Mouse (Mus musculus): Measurements from ENCODE around the gene Hs6st2.

Gene Hs6st2

DNA sequence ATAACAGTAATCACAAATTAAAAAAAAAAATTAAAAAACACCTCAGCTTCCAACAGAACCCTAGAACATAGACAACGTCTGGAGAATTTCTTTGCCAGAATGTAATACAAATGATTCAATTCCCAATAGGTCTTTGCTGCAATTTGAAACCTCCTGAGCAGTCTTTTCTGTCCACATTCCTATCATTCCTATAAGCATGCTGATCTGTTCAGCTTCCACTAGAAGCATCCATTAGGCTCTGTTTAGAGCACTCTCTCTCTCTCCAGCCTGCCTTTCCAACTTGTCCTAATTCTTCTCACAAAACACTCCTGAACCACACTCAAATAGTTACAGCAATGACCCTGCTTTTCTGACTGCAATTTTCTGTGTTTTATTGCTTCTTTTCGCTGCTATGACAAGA is 50.3 kb downstream of the Hs6st2 start:
- no peak for DNase-seq (ENCODE audit: low read depth, low spot score)
- no peaks in the 10 kb centered on the region for H3K36me3 ChIP-seq (ENCODE audit: control insufficient read depth, insufficient read depth, low read length, poor library complexity, severe bottlenecking)

GRCm38 (mm10) chrX:51614384-51615004 is 67.2 kb downstream of the Hs6st2 start:
- Histone ChIP-seq H3K36me3 (ENCODE audit: control insufficient read depth, insufficient read depth, low read length, poor library complexity, severe bottlenecking) (no peaks in the 10 kb centered on the region), H3K27me3 (ENCODE audit: control insufficient read depth, insufficient read depth, low read length, poor library complexity, severe bottlenecking) (no peaks in the 10 kb centered on the region)
- DNase-seq (ENCODE audit: low read depth, low spot score), result no peak

More for the DNA sequence above, 50.3 kb downstream of the Hs6st2 start:
- no peaks in the 10 kb centered on the region for H3K27me3 ChIP-seq (ENCODE audit: control insufficient read depth, insufficient read depth, low read length, poor library complexity, severe bottlenecking)

DNA sequence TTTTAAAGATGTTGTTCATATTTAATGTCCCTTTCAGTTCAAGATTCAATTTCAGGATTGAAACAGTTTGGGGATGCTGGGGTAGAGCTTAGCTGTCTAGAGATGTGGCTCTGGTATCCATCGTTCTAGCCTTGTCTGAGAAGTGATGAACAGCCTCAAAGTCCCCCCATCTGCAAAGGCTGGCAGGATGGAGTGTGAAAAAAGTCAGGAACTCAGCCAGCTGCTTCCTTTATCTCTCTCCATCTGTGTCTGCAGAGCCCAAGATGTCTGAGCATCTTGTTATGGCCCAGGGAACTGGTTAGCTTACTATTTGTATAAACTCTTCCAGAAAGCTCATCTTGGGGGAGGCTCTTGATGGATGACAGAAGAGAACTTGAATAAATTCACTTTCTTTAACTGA is 70.9 kb downstream of the Hs6st2 start:
- Histone ChIP-seq H3K36me3 (ENCODE audit: control insufficient read depth, insufficient read depth, low read length, poor library complexity, severe bottlenecking) (no peaks in the 10 kb centered on the region), H3K27me3 (ENCODE audit: control insufficient read depth, insufficient read depth, low read length, poor library complexity, severe bottlenecking) (no peaks in the 10 kb centered on the region)
- no peak for DNase-seq (ENCODE audit: low read depth, low spot score)

GRCm38 (mm10) chrX:51606231-51606863 is 75.3 kb downstream of the Hs6st2 start:
- H3K27me3 ChIP-seq (ENCODE audit: control insufficient read depth, insufficient read depth, low read length, poor library complexity, severe bottlenecking), result no peaks in the 10 kb centered on the region
- no peaks in the 10 kb centered on the region for H3K36me3 ChIP-seq (ENCODE audit: control insufficient read depth, insufficient read depth, low read length, poor library complexity, severe bottlenecking)
- DNase-seq (ENCODE audit: low read depth, low spot score), result no peak

DNA sequence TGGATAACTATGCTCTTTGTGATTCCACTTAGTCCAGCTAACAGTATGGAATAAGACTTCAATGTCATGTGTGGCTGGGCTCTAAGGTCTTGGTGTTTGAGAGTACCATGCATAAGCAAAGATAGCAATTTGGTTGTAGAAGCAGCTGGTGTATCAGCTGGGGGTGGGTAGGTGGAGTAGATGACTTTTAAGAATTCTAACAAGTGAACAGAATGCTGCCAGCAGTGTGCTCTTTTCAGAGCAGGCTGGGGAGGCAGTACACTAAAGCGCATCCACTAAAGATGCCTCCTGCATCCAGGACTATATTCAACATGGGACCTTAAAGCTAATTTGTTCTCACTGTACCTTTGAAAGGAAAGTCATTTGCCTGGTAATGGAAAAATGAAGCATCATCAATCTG is 88.9 kb downstream of the Hs6st2 start:
- no peak for DNase-seq (ENCODE audit: low read depth, low spot score)
- no peaks in the 10 kb centered on the region for H3K27me3 ChIP-seq (ENCODE audit: control insufficient read depth, insufficient read depth, low read length, poor library complexity, severe bottlenecking)
- H3K36me3 ChIP-seq (ENCODE audit: control insufficient read depth, insufficient read depth, low read length, poor library complexity, severe bottlenecking), result no peaks in the 10 kb centered on the region

DNA sequence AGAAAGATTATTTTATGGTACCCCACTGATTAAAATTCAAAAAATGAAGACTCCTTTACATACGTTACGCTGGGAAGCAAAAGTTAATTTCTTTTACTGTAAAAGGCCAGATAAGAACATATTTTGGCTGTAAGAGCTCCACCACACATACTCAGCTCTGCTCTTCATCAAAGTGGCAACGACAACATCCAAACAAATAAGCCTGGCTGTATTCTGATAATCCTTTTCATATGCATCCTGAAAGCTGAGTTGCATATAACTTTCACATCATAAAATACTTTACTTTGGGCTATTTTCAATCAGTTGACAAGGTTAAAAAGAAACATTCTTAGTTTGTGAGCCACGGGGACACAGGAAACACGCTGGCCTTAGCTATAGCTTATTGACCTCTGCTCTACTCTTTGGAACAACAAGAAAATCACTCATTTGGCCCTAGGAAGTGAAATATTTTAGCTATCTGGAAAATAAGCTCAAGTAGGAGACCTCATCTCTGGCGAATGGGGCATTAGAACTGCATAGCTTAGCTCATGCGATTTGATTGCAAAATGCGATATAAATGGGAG is 91.1 kb downstream of the Hs6st2 start:
- H3K36me3 ChIP-seq (ENCODE audit: control insufficient read depth, insufficient read depth, low read length, poor library complexity, severe bottlenecking), result no peaks in the 10 kb centered on the region
- DNase-seq (ENCODE audit: low read depth, low spot score), result no peak
- no peaks in the 10 kb centered on the region for H3K27me3 ChIP-seq (ENCODE audit: control insufficient read depth, insufficient read depth, low read length, poor library complexity, severe bottlenecking)

- no peaks in the 10 kb centered on the region for H3K36me3 ChIP-seq (ENCODE audit: control insufficient read depth, insufficient read depth, low read length, poor library complexity, severe bottlenecking)
- DNase-seq (ENCODE audit: low read depth, low spot score), result no peak
- no peaks in the 10 kb centered on the region for H3K27me3 ChIP-seq (ENCODE audit: control insufficient read depth, insufficient read depth, low read length, poor library complexity, severe bottlenecking)
Measured at GRCm38 (mm10) chrX:51585444-51585843, 96.2 kb downstream of the Hs6st2 start.

DNA sequence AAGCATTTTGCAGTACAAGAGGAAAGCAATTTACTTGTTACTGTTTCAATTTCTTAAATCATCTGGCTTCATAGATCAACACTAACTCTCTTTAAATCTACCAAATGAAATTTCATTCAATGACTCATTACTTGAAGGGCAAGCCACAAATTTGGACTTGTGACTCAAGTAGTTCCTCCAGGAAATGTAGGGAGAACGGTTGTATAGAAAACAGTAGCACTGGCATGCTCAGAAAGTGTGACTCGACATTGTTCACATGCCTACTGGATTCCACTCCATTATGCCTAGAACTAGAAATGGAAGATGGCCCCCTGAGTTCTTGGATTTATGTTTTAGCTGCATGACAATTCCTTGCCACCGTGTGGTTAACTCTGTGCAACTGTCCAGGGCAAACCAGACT is 100.0 kb downstream of the Hs6st2 start:
- Histone ChIP-seq H3K27me3 (ENCODE audit: control insufficient read depth, insufficient read depth, low read length, poor library complexity, severe bottlenecking) (no peaks in the 10 kb centered on the region), H3K36me3 (ENCODE audit: control insufficient read depth, insufficient read depth, low read length, poor library complexity, severe bottlenecking) (no peaks in the 10 kb centered on the region)
- no peak for DNase-seq (ENCODE audit: low read depth, low spot score)

DNA sequence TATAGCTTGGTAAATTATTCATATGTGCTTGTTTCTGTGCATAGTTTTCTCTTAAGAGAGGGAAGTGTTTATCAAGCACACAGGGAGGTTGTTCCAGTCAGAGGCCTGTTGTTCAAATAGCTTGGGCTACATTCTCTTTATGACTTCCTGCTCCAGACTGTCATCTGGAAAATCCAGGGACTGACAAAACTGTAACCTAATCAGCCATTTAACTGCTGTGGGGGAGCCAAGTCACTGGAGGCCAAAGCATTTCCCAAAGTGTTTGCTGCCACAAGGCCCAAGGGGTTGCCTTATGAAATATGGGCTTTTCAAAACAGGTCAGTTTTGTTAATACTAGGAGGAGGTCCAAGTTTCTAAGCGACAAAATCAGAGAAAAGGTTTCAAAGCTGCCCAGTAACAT is 119.8 kb downstream of the Hs6st2 start:
- Histone ChIP-seq H3K27me3 (ENCODE audit: control insufficient read depth, insufficient read depth, low read length, poor library complexity, severe bottlenecking) (no peaks in the 10 kb centered on the region), H3K36me3 (ENCODE audit: control insufficient read depth, insufficient read depth, low read length, poor library complexity, severe bottlenecking) (no peaks in the 10 kb centered on the region)
- no peak for DNase-seq (ENCODE audit: low read depth, low spot score)

DNA sequence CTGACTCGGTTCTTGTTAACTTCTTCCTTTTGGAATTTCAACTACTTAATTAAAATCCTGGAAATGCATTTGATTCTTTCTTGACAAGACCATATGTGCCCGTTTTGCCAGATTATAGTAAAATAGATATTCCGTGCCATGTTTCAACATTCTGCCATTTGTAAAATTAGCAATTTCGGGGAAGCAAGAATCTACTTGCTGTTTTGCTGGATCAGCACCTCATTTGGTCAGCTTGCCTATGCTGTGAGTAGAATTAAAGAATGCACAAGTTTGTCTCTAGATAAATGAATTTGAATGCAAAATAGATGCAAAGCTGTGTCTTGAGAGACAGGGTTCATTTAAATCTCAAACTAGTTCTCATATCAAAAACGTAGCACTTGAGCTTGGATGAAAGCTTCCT is 142.0 kb downstream of the Hs6st2 start:
- no peak for DNase-seq (ENCODE audit: low read depth, low spot score)
- Histone ChIP-seq H3K36me3 (ENCODE audit: control insufficient read depth, insufficient read depth, low read length, poor library complexity, severe bottlenecking) (no peaks in the 10 kb centered on the region), H3K27me3 (ENCODE audit: control insufficient read depth, insufficient read depth, low read length, poor library complexity, severe bottlenecking) (no peaks in the 10 kb centered on the region)

- no peak for DNase-seq (ENCODE audit: low read depth, low spot score)
- H3K36me3 ChIP-seq (ENCODE audit: control insufficient read depth, insufficient read depth, low read length, poor library complexity, severe bottlenecking), result no peaks in the 10 kb centered on the region
- no peaks in the 10 kb centered on the region for H3K27me3 ChIP-seq (ENCODE audit: control insufficient read depth, insufficient read depth, low read length, poor library complexity, severe bottlenecking)
Measured at GRCm38 (mm10) chrX:51537082-51537481, 144.6 kb downstream of the Hs6st2 start.

- H3K27me3 ChIP-seq (ENCODE audit: control insufficient read depth, insufficient read depth, low read length, poor library complexity, severe bottlenecking), result no peaks in the 10 kb centered on the region
- DNase-seq (ENCODE audit: low read depth, low spot score), result no peak
- no peaks in the 10 kb centered on the region for H3K36me3 ChIP-seq (ENCODE audit: control insufficient read depth, insufficient read depth, low read length, poor library complexity, severe bottlenecking)
Measured at GRCm38 (mm10) chrX:51535226-51535625, 146.4 kb downstream of the Hs6st2 start.

DNA sequence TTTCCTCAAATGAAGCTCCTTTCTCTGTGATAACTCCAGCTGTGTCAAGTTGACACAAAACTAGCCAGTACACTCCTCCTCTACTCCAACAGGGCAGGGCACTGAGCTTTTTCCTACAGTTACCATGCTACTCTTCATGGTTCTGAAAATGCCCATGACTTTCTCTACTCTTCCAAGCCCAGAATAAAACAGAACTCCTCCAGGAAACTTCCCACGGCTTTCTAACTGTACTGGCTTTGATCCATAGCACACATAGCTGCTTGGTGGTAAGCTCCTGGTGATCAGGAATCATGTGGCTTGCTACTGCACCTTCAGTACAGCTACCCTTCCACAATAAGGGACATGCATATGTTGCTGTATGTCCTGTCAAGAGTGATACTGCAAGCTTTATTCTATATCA is 150.5 kb downstream of the Hs6st2 start:
- H3K27me3 ChIP-seq (ENCODE audit: control insufficient read depth, insufficient read depth, low read length, poor library complexity, severe bottlenecking), result no peaks in the 10 kb centered on the region
- no peak for DNase-seq (ENCODE audit: low read depth, low spot score)
- H3K36me3 ChIP-seq (ENCODE audit: control insufficient read depth, insufficient read depth, low read length, poor library complexity, severe bottlenecking), result no peaks in the 10 kb centered on the region

GRCm38 (mm10) chrX:51528601-51529000 is 153.1 kb downstream of the Hs6st2 start:
- H3K36me3 ChIP-seq (ENCODE audit: control insufficient read depth, insufficient read depth, low read length, poor library complexity, severe bottlenecking), result no peaks in the 10 kb centered on the region
- H3K27me3 ChIP-seq (ENCODE audit: control insufficient read depth, insufficient read depth, low read length, poor library complexity, severe bottlenecking), result no peaks in the 10 kb centered on the region
- no peak for DNase-seq (ENCODE audit: low read depth, low spot score)

GRCm38 (mm10) chrX:51514831-51515230 is 166.8 kb downstream of the Hs6st2 start:
- no peaks in the 10 kb centered on the region for H3K27me3 ChIP-seq (ENCODE audit: control insufficient read depth, insufficient read depth, low read length, poor library complexity, severe bottlenecking)
- H3K36me3 ChIP-seq (ENCODE audit: control insufficient read depth, insufficient read depth, low read length, poor library complexity, severe bottlenecking), result no peaks in the 10 kb centered on the region
- DNase-seq (ENCODE audit: low read depth, low spot score), result no peak
